Mouse (Mus musculus): Measurements from ENCODE around the gene Gm14862.

The Gm14862 gene

DNA sequence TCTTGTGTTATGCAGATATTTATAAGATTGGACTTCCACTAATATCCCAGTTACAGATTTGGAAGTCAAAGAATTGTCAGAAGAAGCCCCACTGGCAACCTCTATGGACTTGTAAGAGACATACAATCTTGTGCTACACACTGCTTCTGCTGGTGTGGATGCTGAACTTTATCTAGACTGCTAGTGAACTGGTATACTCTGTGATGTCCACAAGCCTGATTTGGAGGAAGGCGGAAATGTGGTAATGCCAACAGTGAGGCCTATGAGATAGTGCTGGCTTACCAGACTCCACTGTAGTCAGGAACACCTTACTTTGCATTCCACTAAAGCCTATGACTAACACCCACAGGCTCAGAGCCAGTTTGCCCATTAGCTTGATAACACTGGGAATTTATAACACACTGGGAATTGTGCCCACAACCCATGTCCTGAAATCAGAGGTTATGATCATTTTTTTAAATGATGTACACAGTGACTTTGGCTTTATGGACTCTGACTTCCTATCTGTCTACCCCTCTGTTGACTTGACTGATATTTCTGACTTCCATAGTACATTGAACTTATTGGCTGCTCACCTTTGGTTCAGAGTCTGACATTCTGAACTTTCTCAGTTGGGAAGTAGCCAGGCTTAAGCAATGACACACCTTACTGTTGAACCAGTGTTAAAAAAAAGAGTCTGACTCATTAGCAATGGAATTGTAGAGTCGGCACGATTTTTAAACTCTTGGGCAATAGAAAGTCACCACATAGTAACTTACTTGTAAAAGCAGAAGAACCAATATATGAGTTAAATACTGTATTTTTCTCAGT lies 34.1 kb downstream of the Gm14862 start:
- DNase-seq: no peak

DNA sequence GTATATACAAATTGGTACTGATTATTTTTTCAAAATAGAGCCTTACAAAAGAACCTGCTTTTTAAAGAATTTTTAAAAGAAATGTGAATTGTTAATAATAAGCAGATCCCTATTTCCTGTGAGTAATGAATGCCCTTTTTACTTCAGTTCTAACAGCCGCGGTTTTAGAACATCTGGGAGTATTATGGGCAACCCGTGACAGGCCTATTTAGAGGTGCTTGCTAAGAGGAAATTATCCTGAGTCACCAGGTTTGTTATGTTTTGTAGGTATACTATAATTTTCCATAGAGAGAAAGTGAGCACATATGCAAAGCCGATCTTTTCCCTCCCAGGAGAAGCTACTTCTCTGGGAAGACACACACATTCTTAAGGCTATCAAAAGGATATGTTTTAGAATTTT lies 35.0 kb downstream of the Gm14862 start:
- DNase-seq: no peak

DNA sequence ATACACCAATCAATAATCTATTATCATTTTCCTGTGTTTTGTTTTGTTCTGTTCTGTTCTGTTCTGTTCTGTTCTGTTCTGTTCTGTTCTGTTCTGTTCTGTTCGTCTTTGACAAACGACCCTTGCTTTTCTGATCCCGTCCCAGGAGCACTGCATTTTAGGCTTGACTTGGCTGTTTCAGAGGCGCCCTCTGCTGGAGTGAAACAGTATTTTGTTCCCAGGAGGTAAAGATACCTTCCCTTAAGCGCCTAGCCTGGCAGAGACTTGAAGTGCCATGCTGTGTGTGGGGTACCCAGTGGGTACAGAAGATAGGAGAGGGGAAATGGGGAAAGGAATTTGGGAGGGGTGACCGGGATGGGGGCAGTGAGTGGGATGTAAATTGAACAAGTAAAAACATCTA lies 35.5 kb downstream of the Gm14862 start:
- peak; percentile 53 to 71 for DNase-seq

DNA sequence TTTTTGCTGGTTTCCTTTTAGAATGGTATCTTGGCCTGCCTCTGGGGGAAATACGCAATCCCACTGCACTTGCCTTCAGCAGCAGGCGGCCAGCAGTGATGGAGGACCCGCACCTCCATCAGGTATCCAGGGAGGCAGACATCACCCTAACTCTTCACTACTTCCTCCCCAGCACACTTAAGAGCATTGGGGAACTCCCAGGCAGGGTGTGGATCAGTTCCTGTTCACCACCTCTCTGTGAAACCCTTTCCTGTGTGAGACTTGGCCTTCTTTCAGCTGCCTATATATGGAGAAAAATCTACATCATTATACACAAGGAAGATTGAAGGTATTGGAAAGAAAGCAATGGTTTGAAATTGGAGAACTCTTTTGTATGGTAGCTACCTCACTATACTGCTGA lies 37.1 kb downstream of the Gm14862 start:
- no peak for DNase-seq

DNA sequence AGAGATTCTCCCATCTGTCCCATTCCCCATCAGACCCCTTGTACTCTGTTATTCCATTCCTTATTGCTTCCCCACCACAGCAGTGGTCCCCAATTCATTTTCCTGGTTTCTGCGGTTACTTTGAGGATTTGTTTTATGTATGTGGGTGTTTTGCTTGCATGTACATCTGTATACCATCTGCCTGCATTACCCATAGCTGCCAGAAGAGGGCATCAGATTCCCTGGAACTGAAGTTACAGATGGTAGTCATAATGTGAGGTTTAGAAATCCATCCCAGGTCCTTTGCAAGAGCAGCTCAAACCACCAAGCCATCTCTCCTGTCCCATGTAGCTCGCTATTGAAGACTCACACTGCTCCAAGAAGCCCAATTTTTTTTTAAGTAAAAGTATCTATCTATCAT lies 40.5 kb downstream of the Gm14862 start:
- peak in 1 of 2 experiments; percentile 32 for DNase-seq

DNA sequence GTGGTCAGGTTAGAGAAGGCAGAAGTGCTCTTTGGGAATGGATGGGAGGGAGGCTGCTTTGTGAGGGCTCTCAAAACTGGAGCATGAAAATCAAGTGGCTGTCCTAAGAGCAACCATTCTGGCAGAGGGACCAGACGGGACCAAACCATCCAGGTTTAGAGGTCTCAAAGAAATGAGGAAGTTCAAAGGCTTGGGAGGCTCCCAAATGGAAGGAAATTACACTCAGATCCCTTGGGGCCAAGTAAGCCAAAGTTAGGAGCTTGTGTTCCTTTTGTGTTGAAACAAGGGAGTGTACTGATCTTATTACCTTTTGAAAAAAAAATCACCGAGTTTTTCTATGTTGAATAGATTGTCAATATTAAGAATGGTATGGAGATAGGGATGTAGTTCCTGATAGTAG lies 51.6 kb downstream of the Gm14862 start:
- DNase-seq: no peak

DNA sequence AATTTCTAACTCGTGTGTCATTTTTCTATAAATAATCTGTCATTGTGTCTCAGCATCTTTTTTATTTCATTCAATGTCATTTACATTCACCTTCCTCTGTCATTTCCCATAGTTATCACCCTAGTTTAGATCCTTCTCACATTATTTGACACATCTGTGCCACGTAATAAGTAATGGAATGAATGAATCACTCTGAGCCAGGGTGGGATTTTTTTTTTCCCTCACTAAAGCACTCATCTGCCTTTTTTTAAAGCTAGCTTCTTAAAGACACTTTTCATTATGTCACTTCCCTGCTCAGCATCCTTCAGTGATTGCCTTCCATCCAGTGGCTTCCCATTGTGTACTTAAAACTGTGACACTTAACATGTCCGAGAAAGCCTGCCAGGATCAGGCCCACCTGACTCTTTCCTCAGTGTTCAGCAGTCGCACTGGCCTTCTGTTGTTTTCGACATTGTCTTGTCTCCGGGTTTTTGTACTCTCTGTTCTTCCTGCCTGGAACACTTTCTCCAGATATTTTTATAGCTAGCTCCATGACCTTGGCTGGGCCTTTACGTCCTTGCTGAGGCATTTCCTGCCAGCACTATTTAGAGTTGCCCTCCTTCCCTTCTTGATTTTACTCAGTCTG lies 53.8 kb downstream of the Gm14862 start:
- peak; percentile 5 to 59 for DNase-seq

DNA sequence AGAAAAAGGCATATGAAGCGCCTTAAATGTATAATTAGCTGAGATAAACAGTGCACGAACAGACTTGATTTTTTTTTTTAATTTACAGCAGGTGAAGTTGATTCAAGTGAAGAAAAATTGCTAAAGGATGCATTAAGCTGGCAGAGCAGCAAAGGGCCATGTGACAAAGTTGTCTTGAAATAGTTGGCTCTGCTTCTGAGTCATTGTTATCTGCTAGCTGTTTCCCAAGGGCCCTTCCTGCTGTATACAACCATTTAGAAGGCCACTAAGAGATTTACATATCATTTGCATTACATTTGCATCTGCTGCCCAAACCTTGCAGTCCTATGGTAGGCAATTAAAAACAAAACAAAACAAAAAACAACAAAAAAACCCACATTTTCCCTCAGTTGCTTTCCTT lies 54.7 kb downstream of the Gm14862 start:
- DNase-seq: no peak
